Mouse (Mus musculus) spleen, adult 2 months (tissue): ENCODE results near the gene Gpa33. TPM values are rescaled to one million over a fixed set of nuclear protein-coding genes. Genes with fewer than 3 reads are reported as not detected.

Experiments used
- DNase-seq, 2 experiments: peaks; one replicate each; pipeline versions ENCODE4 v3.0.0 to v3.0.0-alpha.2; 2012 to 2021; ENCODE audit warnings: low spot score in 2 of 2, low read depth in 1 of 2
- H3K27ac ChIP-seq: fragments of 200-500 bp; 2 replicates; pipeline ENCODE4 v1.5.1; 2012; ENCODE audit warnings: low read length, inconsistent platforms; ENCODE audit not compliant: insufficient read depth
- H3K27me3 ChIP-seq: fragments of 200-500 bp; 2 replicates; pipeline ENCODE4 v1.6.1; 2012; ENCODE audit warnings: mild to moderate bottlenecking, moderate library complexity, low read length, inconsistent platforms; ENCODE audit not compliant: control insufficient read depth, insufficient read depth
- H3K36me3 ChIP-seq: fragments of 200-500 bp; 2 replicates; pipeline ENCODE4 v1.6.1; 2012; ENCODE audit warnings: mild to moderate bottlenecking, low read length, inconsistent platforms; ENCODE audit not compliant: control insufficient read depth, insufficient read depth
- H3K4me1 ChIP-seq: fragments of 200-500 bp; 2 replicates; pipeline ENCODE4 v1.6.1; 2011; ENCODE audit warnings: inconsistent platforms; ENCODE audit not compliant: control insufficient read depth, insufficient read depth, insufficient read length
- H3K4me3 ChIP-seq: fragments of 200-500 bp; 2 replicates; pipeline ENCODE4 v1.5.1; 2011; ENCODE audit warnings: mild to moderate bottlenecking, inconsistent platforms; ENCODE audit not compliant: insufficient read depth, insufficient read length; ENCODE audit errors: extremely low read depth
- CTCF ChIP-seq: fragments of 200-500 bp; IDR thresholded peaks from 2 replicates; pipeline ENCODE4 v1.5.1; 2011; ENCODE audit warnings: mild to moderate bottlenecking, inconsistent platforms; ENCODE audit not compliant: insufficient read depth, insufficient read length, insufficient replicate concordance; ENCODE audit errors: extremely low read depth
- POLR2A ChIP-seq: fragments of 200-500 bp; IDR thresholded peaks from 2 replicates; pipeline ENCODE4 v1.6.1; 2011; ENCODE audit warnings: low read depth, low read length, inconsistent platforms
- WGBS: fragments of 180-500 bp; shearing (Covaris S2); methylation state at CpG from one replicate; pipeline ENCODE4 v1.1.7; 2018; 5-methylcytosine and 5-hydroxymethylcytosine counted together
- polyA plus RNA-seq: library from polyadenylated mRNA; depleted of rRNA; stranded (reverse); fragments of >200 nt; gene quantifications from 2 replicates; pipeline ENCODE4 v1.2.3, GENCODE M21; 2012

Gene Gpa33
- polyA plus RNA-seq, 1 experiment = not detected

GRCm38 (mm10) chr1:166172992-166173391 is 43.0 kb downstream of the Gpa33 start:
- Histone ChIP-seq H3K27me3 (no peaks in the 10 kb centered on the region), H3K4me3 (no peak overlapping the region), H3K36me3 (no peaks in the 10 kb centered on the region), H3K4me1 (no peaks in the 10 kb centered on the region), H3K27ac (no peak overlapping the region)
- DNase-seq = no peak
- no peak for TF ChIP-seq POLR2A
- TF ChIP-seq CTCF = no peak
- WGBS = 70% methylated on average over 3 of the region's 3 CpGs

- no peaks in the 10 kb centered on the region for H3K4me1 ChIP-seq
- TF ChIP-seq CTCF (no peak), POLR2A (no peak)
- no peak overlapping the region for H3K4me3 ChIP-seq
- DNase-seq = no peak
- no peaks in the 10 kb centered on the region for H3K36me3 ChIP-seq
- 70% methylated on average over 9 of the region's 9 CpGs for WGBS
- H3K27me3 ChIP-seq = no peaks in the 10 kb centered on the region
- no peak overlapping the region for H3K27ac ChIP-seq
Observed at GRCm38 (mm10) chr1:166173621-166174020, 43.6 kb downstream of the Gpa33 start.

GRCm38 (mm10) chr1:166181510-166181909 is 51.5 kb downstream of the Gpa33 start:
- H3K27me3 ChIP-seq = no peaks in the 10 kb centered on the region
- WGBS = 92% methylated on average over 7 of the region's 7 CpGs
- TF ChIP-seq POLR2A (no peak), CTCF (no peak)
- H3K4me1 ChIP-seq = no peaks in the 10 kb centered on the region
- no peak for DNase-seq
- no peak overlapping the region for H3K4me3 ChIP-seq
- no peaks in the 10 kb centered on the region for H3K36me3 ChIP-seq
- H3K27ac ChIP-seq = no peak overlapping the region

- Histone ChIP-seq H3K4me1 (no peaks in the 10 kb centered on the region), H3K36me3 (no peaks in the 10 kb centered on the region), H3K27me3 (no peaks in the 10 kb centered on the region), H3K4me3 (no peak overlapping the region), H3K27ac (no peak overlapping the region)
- 88% methylated on average over 10 of the region's 10 CpGs for WGBS
- DNase-seq = no peak
- TF ChIP-seq POLR2A (no peak), CTCF (no peak)
Observed at GRCm38 (mm10) chr1:166182952-166183627, 53.1 kb downstream of the Gpa33 start.

- no peaks in the 10 kb centered on the region for H3K4me1 ChIP-seq
- WGBS = 83% methylated on average over 22 of the region's 22 CpGs
- no peaks in the 10 kb centered on the region for H3K27me3 ChIP-seq
- no peaks in the 10 kb centered on the region for H3K36me3 ChIP-seq
- DNase-seq = no peak
- H3K27ac ChIP-seq = no peak overlapping the region
- no peak for TF ChIP-seq CTCF
- TF ChIP-seq POLR2A = no peak
- no peak overlapping the region for H3K4me3 ChIP-seq
Observed at GRCm38 (mm10) chr1:166184391-166185229, 54.6 kb downstream of the Gpa33 start.

- no peak for TF ChIP-seq CTCF
- no peak for TF ChIP-seq POLR2A
- Histone ChIP-seq H3K27ac (no peak overlapping the region), H3K4me3 (no peak overlapping the region), H3K36me3 (no peaks in the 10 kb centered on the region), H3K27me3 (no peaks in the 10 kb centered on the region), H3K4me1 (no peaks in the 10 kb centered on the region)
- WGBS = 62% methylated on average over 5 of the region's 5 CpGs
- DNase-seq = no peak
Observed at GRCm38 (mm10) chr1:166185357-166185756, 55.3 kb downstream of the Gpa33 start.

GRCm38 (mm10) chr1:166189821-166190220 is 59.8 kb downstream of the Gpa33 start:
- H3K4me1 ChIP-seq = no peaks in the 10 kb centered on the region
- no peaks in the 10 kb centered on the region for H3K36me3 ChIP-seq
- 91% methylated on average over 4 of the region's 4 CpGs for WGBS
- H3K27me3 ChIP-seq = no peaks in the 10 kb centered on the region
- H3K4me3 ChIP-seq = no peak overlapping the region
- no peak overlapping the region for H3K27ac ChIP-seq
- TF ChIP-seq POLR2A (no peak), CTCF (no peak)
- no peak for DNase-seq
